Mouse (Mus musculus) hindbrain, postnatal 0 days (tissue): Measurements from ENCODE around the gene Plagl2. TPM values are rescaled to one million over a fixed set of nuclear protein-coding genes. Genes with fewer than 3 reads are reported as not detected.

Experiments
- ATAC-seq: fragments of 200-750 bp; cut with Nextera tagmentation; 2 replicates; pipeline ENCODE4 v1.8.0; 2017; ENCODE audit warnings: mild to moderate bottlenecking, moderate TSS enrichment, moderate library complexity
- DNase-seq: peaks from one replicate; pipeline ENCODE4 v3.0.0-alpha.2; 2015; ENCODE audit warnings: low spot score
- H3K27ac ChIP-seq: fragments of 300-500 bp; sonication (generic); 2 replicates; pipeline ENCODE4 v1.5.1; 2014; ENCODE audit warnings: mild to moderate bottlenecking
- H3K27me3 ChIP-seq: fragments of 300-500 bp; sonication (generic); 2 replicates; pipeline ENCODE4 v1.6.1; 2014; ENCODE audit warnings: low read length, mixed read lengths; ENCODE audit not compliant: insufficient read depth
- H3K36me3 ChIP-seq: fragments of 300-500 bp; sonication (generic); 2 replicates; pipeline ENCODE4 v1.6.1; 2014; ENCODE audit warnings: low read length, mixed read lengths; ENCODE audit not compliant: insufficient read depth
- H3K4me1 ChIP-seq: fragments of 300-500 bp; sonication (generic); 2 replicates; pipeline ENCODE4 v1.6.1; 2014; ENCODE audit warnings: antibody characterized with exemption, low read length, mixed read lengths; ENCODE audit not compliant: insufficient read depth
- H3K4me2 ChIP-seq: fragments of 300-500 bp; sonication (generic); 2 replicates; pipeline ENCODE4 v1.6.1; 2014; ENCODE audit warnings: low read depth, mild to moderate bottlenecking, low read length, moderate library complexity, mixed read lengths
- H3K4me3 ChIP-seq: fragments of 300-500 bp; sonication (generic); 2 replicates; pipeline ENCODE4 v1.5.1; 2014; ENCODE audit warnings: low read length
- H3K9ac ChIP-seq: fragments of 300-500 bp; sonication (generic); replicated peaks from 2 replicates; pipeline ENCODE4 v1.6.1; 2014; ENCODE audit warnings: mild to moderate bottlenecking, low read length, moderate library complexity, mixed read lengths
- H3K9me3 ChIP-seq: fragments of 300-500 bp; sonication (generic); 2 replicates; pipeline ENCODE4 v1.6.1; 2016; ENCODE audit warnings: low read length, mixed read lengths
- CTCF ChIP-seq: IDR thresholded peaks from 2 replicates; pipeline ENCODE4 v1.5.1; 2016; ENCODE audit warnings: antibody characterized with exemption, control low read depth, low read depth
- WGBS: fragments of 180-500 bp; shearing (Covaris S2); extraction: QIAGEN DNeasy Blood & Tissue Kit; methylation state at CpG from one replicate; pipeline ENCODE4 v1.1.7; 2014; 5-methylcytosine and 5-hydroxymethylcytosine counted together
- polyA plus RNA-seq: library from polyadenylated mRNA; unstranded; fragments of >200 nt; fragmentation: Nextera tagmentation; extraction: Ambion mirVana; gene quantifications from 2 replicates; pipeline ENCODE4 v1.2.1, GENCODE M21; 2015
- total RNA-seq: library from RNA; depleted of rRNA; stranded (reverse); fragments of >200 nt; gene quantifications from 2 replicates; pipeline ENCODE4 v1.2.3, GENCODE M21; 2014

The Plagl2 gene
- total and polyA plus RNA-seq, 2 experiments from 2014 or later = 2.4 to 5.0 TPM

GRCm38 (mm10) chr2:153259030-153259863 lies 18.0 kb upstream of the Plagl2 start:
- no peak overlapping the region for H3K27ac ChIP-seq
- DNase-seq (no peak), ATAC-seq (no peak)
- H3K9ac ChIP-seq = no peak overlapping the region
- no peak for TF ChIP-seq CTCF
- no peak overlapping the region for H3K4me3 ChIP-seq
- no peak overlapping the region for H3K4me2 ChIP-seq
- 87% methylated on average over 12 of the region's 12 CpGs for WGBS
- H3K36me3 ChIP-seq = peaks cover 7% of the 10 kb centered on the region; the same call in 1 of the 2 replicates
- H3K4me1 ChIP-seq = no peaks in the 10 kb centered on the region
- no peaks in the 10 kb centered on the region for H3K27me3 ChIP-seq
- no peaks in the 10 kb centered on the region for H3K9me3 ChIP-seq

GRCm38 (mm10) chr2:153256604-153257003 lies 15.4 kb upstream of the Plagl2 start:
- Histone ChIP-seq H3K9me3 (no peaks in the 10 kb centered on the region), H3K4me1 (no peaks in the 10 kb centered on the region), H3K9ac (no peak overlapping the region), H3K27me3 (no peaks in the 10 kb centered on the region), H3K27ac (no peak overlapping the region), H3K4me2 (no peak overlapping the region), H3K36me3 (peaks cover 7% of the 10 kb centered on the region; the same call in 1 of the 2 replicates), H3K4me3 (no peak overlapping the region)
- no peak for DNase-seq
- no peak for ATAC-seq
- 95% methylated on average over 2 of the region's 2 CpGs for WGBS
- TF ChIP-seq CTCF = no peak

GRCm38 (mm10) chr2:153249751-153250150 lies 8.5 kb upstream of the Plagl2 start:
- WGBS = 90% methylated on average over 5 of the region's 5 CpGs
- H3K27ac ChIP-seq = peak overlapping the region; percentile 20; the same call in 1 of the 2 replicates
- DNase-seq (no peak), ATAC-seq (no peak)
- no peak overlapping the region for H3K4me3 ChIP-seq
- peaks cover 18% of the 10 kb centered on the region for H3K36me3 ChIP-seq
- no peak overlapping the region for H3K4me2 ChIP-seq
- H3K9ac ChIP-seq = no peak overlapping the region
- H3K27me3 ChIP-seq = no peaks in the 10 kb centered on the region
- no peaks in the 10 kb centered on the region for H3K4me1 ChIP-seq
- TF ChIP-seq CTCF = no peak
- H3K9me3 ChIP-seq = no peaks in the 10 kb centered on the region

GRCm38 (mm10) chr2:153242156-153242555 lies 930 bp upstream of the Plagl2 start:
- DNase-seq (no peak), ATAC-seq (no peak)
- 66% methylated on average over 6 of the region's 6 CpGs for WGBS
- H3K4me1 ChIP-seq = peaks cover 20% of the 10 kb centered on the region
- H3K9me3 ChIP-seq = no peaks in the 10 kb centered on the region
- no peaks in the 10 kb centered on the region for H3K27me3 ChIP-seq
- no peak for TF ChIP-seq CTCF
- peak overlapping the region; percentile 94 for H3K4me3 ChIP-seq
- H3K27ac ChIP-seq = 0 out of 2 replicates have a peak overlapping the region, but pooled peaks have one; percentile 86
- H3K9ac ChIP-seq = peak overlapping the region; percentile 95; the same call in 1 of the 2 replicates
- peak overlapping the region; percentile 94 for H3K4me2 ChIP-seq
- H3K36me3 ChIP-seq = no peaks in the 10 kb centered on the region

- DNase-seq (peak; percentile 19), ATAC-seq (peak; percentile 76)
- no peak for TF ChIP-seq CTCF
- H3K4me2 ChIP-seq = peak overlapping the region; percentile 94
- H3K27me3 ChIP-seq = no peaks in the 10 kb centered on the region
- H3K27ac ChIP-seq = peak overlapping the region; percentile 86
- peak overlapping the region; percentile 95 for H3K9ac ChIP-seq
- H3K9me3 ChIP-seq = no peaks in the 10 kb centered on the region
- peak overlapping the region; percentile 94 for H3K4me3 ChIP-seq
- H3K4me1 ChIP-seq = peaks cover 20% of the 10 kb centered on the region
- WGBS = under 1% methylated on average over 32 of the region's 33 CpGs
- H3K36me3 ChIP-seq = 0 out of 2 replicates have a peak, but pooled peaks cover 2% of the 10 kb centered on the region
Observed at GRCm38 (mm10) chr2:153240701-153241235, 458 bp downstream of the Plagl2 start.

- DNase-seq (peak; percentile 31), ATAC-seq (no peak)
- Histone ChIP-seq H3K4me2 (peak overlapping the region; percentile 94), H3K9ac (peak overlapping the region; percentile 95), H3K4me1 (peaks cover 20% of the 10 kb centered on the region), H3K27me3 (no peaks in the 10 kb centered on the region), H3K4me3 (peak overlapping the region; percentile 94), H3K36me3 (peaks cover 10% of the 10 kb centered on the region), H3K9me3 (no peaks in the 10 kb centered on the region), H3K27ac (peak overlapping the region; percentile 86)
- WGBS = 8% methylated on average over 22 of the region's 22 CpGs
- TF ChIP-seq CTCF = no peak
Observed at GRCm38 (mm10) chr2:153239860-153240480, 1.3 kb downstream of the Plagl2 start.
